Mouse (Mus musculus) kidney, postnatal 0 days (tissue): ENCODE results near the gene Ckap4. TPM values are rescaled to one million over a fixed set of nuclear protein-coding genes. Genes with fewer than 3 reads are reported as not detected.
A peak's percentile ranks its signal among the peaks of the same experiment; 100 is the strongest.

Source experiments
- ATAC-seq: fragments of 200-750 bp; cut with Nextera tagmentation; replicated peaks from 2 replicates; pipeline ENCODE4 v1.8.0; 2017; ENCODE audit warnings: low read depth, moderate number of reproducible peaks, moderate TSS enrichment, moderate library complexity; ENCODE audit not compliant: low FRiP score
- DNase-seq: peaks from one replicate; pipeline ENCODE4 v3.0.0-alpha.2; 2016; ENCODE audit warnings: low spot score
- H3K27ac ChIP-seq: fragments of 300-500 bp; sonication (generic); 2 replicates; pipeline ENCODE4 v1.5.1; 2014; ENCODE audit warnings: mild to moderate bottlenecking
- H3K27me3 ChIP-seq: fragments of 300-500 bp; sonication (generic); 2 replicates; pipeline ENCODE4 v1.6.1; 2014; ENCODE audit warnings: low read length, mixed read lengths; ENCODE audit not compliant: insufficient read depth
- H3K36me3 ChIP-seq: fragments of 300-500 bp; sonication (generic); 2 replicates; pipeline ENCODE4 v1.6.1; 2014; ENCODE audit warnings: low read length, mixed read lengths; ENCODE audit not compliant: insufficient read depth
- H3K4me1 ChIP-seq: fragments of 300-500 bp; sonication (generic); replicated peaks from 2 replicates; pipeline ENCODE4 v1.6.1; 2014; ENCODE audit warnings: antibody characterized with exemption, low read length, mixed read lengths; ENCODE audit not compliant: insufficient read depth
- H3K4me2 ChIP-seq: fragments of 300-500 bp; sonication (generic); 2 replicates; pipeline ENCODE4 v1.6.1; 2014; ENCODE audit warnings: mild to moderate bottlenecking, low read length, moderate library complexity, mixed read lengths
- H3K4me3 ChIP-seq: fragments of 300-500 bp; sonication (generic); replicated peaks from 2 replicates; pipeline ENCODE4 v1.5.1; 2014; ENCODE audit warnings: low read depth, low read length
- H3K9ac ChIP-seq: fragments of 300-500 bp; sonication (generic); 2 replicates; pipeline ENCODE4 v1.6.1; 2014; ENCODE audit warnings: low read depth, low read length
- H3K9me3 ChIP-seq: fragments of 300-500 bp; sonication (generic); replicated peaks from 2 replicates; pipeline ENCODE4 v1.6.1; 2016; ENCODE audit warnings: low read length, inconsistent platforms, mixed read lengths
- CTCF ChIP-seq: IDR thresholded peaks from 2 replicates; pipeline ENCODE4 v1.5.1; 2016; ENCODE audit warnings: antibody characterized with exemption, low read depth, mild to moderate bottlenecking, moderate library complexity
- WGBS: fragments of 180-500 bp; shearing (Covaris S2); extraction: QIAGEN DNeasy Blood & Tissue Kit; methylation state at CpG from one replicate; pipeline ENCODE4 v1.1.7; 2014; 5-methylcytosine and 5-hydroxymethylcytosine counted together
- polyA plus RNA-seq: library from polyadenylated mRNA; unstranded; fragments of >200 nt; fragmentation: Nextera tagmentation; extraction: Ambion mirVana; gene quantifications from 2 replicates; pipeline ENCODE4 v1.2.1, GENCODE M21; 2015

Ckap4 gene
- polyA plus RNA-seq, 1 experiment from 2014 or later, result 77.9 TPM

DNA sequence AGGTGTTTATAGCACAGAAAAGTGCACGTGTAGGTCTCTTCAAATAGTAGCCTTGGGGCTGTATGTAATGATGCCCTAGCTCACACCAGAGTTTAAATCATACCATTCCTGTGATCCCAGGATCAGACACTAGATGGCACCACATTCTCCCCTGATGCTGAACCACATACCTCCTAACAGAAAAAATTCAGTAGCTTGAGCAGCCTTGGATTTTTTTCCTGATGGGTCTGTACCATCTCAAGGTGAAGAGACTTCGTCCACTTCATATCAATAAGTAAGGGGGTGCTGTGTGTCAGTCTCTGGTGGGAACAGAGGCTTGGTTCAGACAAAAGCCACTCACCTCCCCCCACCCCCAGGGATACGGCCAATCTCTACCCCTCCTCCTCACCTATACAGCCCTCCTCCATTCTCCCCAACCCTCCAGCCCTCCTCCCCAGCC lies 18.3 kb downstream of the Ckap4 start:
- no peak overlapping the region for H3K4me2 ChIP-seq
- no peak overlapping the region for H3K27ac ChIP-seq
- no peaks in the 10 kb centered on the region for H3K9me3 ChIP-seq
- no peak overlapping the region for H3K4me3 ChIP-seq
- H3K4me1 ChIP-seq, result no peaks in the 10 kb centered on the region
- H3K27me3 ChIP-seq, result no peaks in the 10 kb centered on the region
- H3K9ac ChIP-seq, result no peak overlapping the region
- peak; percentile 90 for DNase-seq
- peak; percentile 92 for TF ChIP-seq CTCF
- no peaks in the 10 kb centered on the region for H3K36me3 ChIP-seq
- peak; percentile 34; the same call in 1 of the 2 replicates for ATAC-seq
- 27% methylated on average over 3 of the region's 3 CpGs for WGBS

DNA sequence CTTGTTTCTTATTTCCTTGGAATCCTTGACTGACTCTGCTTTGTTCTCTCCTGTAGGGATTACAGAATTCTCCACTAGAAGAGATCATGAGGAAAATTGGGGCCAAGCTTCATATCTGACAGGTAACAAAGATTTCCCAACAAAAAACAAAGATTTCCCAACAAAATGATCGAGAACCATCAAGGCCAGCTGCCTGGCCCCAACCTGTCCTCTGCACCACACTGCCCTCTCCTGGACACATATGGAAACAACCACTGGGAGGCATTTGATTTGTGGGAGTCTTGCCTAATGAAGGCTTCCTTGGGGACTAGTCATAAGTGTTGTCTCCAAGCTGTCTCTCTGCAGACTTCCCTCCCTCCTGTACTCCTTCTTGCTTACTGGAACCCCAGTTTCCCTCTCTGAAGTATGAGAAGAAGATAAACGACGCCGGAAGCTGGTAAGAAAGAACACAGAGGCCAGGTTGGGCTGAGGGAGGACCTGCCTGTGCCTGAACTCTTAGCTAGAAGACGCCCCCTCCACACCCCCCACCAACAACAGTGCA lies 19.8 kb downstream of the Ckap4 start:
- H3K4me3 ChIP-seq, result no peak overlapping the region
- H3K9ac ChIP-seq, result no peak overlapping the region
- peak; percentile 76 for DNase-seq
- peak; percentile 94 for TF ChIP-seq CTCF
- H3K36me3 ChIP-seq, result no peaks in the 10 kb centered on the region
- no peak overlapping the region for H3K4me2 ChIP-seq
- no peaks in the 10 kb centered on the region for H3K9me3 ChIP-seq
- 30% methylated on average over 5 of the region's 5 CpGs for WGBS
- no peaks in the 10 kb centered on the region for H3K27me3 ChIP-seq
- H3K4me1 ChIP-seq, result no peaks in the 10 kb centered on the region
- ATAC-seq, result no peak
- no peak overlapping the region for H3K27ac ChIP-seq

DNA sequence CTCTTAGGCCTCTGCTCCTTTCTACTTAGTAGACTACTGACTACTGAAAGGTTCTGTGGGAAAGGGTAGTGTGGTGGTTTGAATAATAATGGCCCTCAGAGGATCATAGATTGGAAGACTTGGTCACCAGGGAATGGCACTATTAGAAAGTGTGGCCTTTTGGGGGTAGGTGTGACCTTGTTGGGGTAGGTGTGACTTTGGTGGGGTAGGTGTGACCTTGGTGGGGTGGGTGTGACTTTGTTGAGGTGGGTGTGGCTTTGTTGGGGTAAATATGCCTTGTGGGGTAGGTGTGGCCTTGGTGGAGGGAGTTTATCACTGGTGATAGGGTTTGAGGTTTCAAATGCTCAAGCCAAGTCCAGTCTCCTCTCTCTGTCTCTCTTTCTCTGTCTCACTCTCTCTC lies 21.1 kb downstream of the Ckap4 start:
- no peaks in the 10 kb centered on the region for H3K36me3 ChIP-seq
- no peak overlapping the region for H3K4me2 ChIP-seq
- no peak overlapping the region for H3K27ac ChIP-seq
- no peaks in the 10 kb centered on the region for H3K4me1 ChIP-seq
- H3K4me3 ChIP-seq, result no peak overlapping the region
- H3K9ac ChIP-seq, result no peak overlapping the region
- H3K27me3 ChIP-seq, result no peaks in the 10 kb centered on the region
- ATAC-seq, result no peak
- no peak for DNase-seq
- no peak for TF ChIP-seq CTCF
- H3K9me3 ChIP-seq, result no peaks in the 10 kb centered on the region

DNA sequence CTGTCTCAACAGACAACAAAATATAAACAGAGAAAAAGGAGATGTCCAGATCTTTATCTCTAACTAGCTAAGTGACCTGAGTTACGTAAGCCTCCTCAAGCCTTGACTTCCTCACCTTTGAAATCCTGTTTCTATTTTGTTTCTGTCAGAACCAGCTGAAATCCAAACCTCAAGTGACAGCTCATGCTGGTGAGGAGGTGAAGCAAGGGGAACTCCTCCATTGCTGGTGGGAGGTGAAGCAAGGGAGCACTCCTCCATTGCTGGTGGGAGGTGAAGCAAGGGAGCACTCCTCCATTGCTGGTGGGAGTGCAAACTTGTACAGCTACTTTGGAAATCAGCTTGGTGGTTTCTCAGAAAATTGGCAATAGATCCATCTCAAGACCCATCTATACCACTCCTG lies 25.3 kb downstream of the Ckap4 start:
- Histone ChIP-seq H3K36me3 (no peaks in the 10 kb centered on the region), H3K27me3 (no peaks in the 10 kb centered on the region), H3K4me2 (no peak overlapping the region), H3K9ac (no peak overlapping the region), H3K4me3 (no peak overlapping the region), H3K27ac (no peak overlapping the region), H3K9me3 (no peaks in the 10 kb centered on the region), H3K4me1 (no peaks in the 10 kb centered on the region)
- TF ChIP-seq CTCF, result no peak
- DNase-seq (no peak), ATAC-seq (no peak)
- 81% methylated on average over 1 of the region's 1 CpGs for WGBS

DNA sequence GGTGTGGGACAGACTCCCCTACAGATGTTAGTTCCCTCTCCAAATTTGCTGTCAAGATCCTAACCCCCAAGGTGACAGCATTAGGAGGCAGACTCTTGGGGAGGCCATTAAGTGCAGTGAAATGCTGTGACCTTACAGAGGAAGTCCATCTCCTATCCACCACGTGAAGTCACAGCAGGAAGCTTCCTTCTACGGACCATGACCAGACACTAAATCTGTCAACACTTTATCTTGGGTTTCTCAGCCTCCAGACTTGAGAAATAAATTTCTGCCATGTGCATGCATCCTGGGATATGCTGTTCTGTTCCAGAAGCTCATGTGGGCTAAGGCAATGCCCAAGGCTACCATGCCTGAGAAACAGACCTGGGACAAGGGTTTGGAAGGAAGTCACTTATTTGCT lies 35.0 kb downstream of the Ckap4 start:
- ATAC-seq, result peak; percentile 57
- TF ChIP-seq CTCF, result no peak
- no peak overlapping the region for H3K27ac ChIP-seq
- 16% methylated on average over 2 of the region's 2 CpGs for WGBS
- H3K4me2 ChIP-seq, result no peak overlapping the region
- no peak overlapping the region for H3K9ac ChIP-seq
- no peaks in the 10 kb centered on the region for H3K4me1 ChIP-seq
- H3K36me3 ChIP-seq, result no peaks in the 10 kb centered on the region
- H3K4me3 ChIP-seq, result no peak overlapping the region
- DNase-seq, result peak; percentile 82
- no peaks in the 10 kb centered on the region for H3K9me3 ChIP-seq
- H3K27me3 ChIP-seq, result no peaks in the 10 kb centered on the region

DNA sequence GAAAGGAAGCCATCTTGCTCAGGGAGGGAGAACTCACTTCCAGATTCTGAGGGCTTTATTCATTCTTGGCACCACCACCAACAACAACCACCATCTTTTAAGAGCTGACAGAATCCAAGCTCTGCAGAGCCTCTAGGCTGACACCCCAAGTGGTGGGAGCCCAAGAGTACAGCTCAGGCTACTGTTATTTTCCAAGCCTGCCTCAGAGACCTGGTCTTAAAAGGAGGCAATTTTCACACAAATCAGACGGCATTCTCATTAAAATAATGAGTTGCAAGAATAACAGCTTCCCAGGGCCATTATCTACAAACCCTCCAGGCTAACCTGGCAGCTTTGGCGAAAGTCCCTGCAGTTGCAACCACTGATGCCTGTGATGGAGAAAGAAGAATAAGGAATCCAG lies 37.1 kb downstream of the Ckap4 start:
- Histone ChIP-seq H3K27ac (no peak overlapping the region), H3K4me1 (no peaks in the 10 kb centered on the region), H3K4me2 (no peak overlapping the region), H3K9ac (no peak overlapping the region), H3K27me3 (no peaks in the 10 kb centered on the region), H3K36me3 (no peaks in the 10 kb centered on the region), H3K4me3 (no peak overlapping the region), H3K9me3 (no peaks in the 10 kb centered on the region)
- 37% methylated on average over 2 of the region's 2 CpGs for WGBS
- no peak for DNase-seq
- no peak for TF ChIP-seq CTCF
- no peak for ATAC-seq

GRCm38 (mm10) chr10:84494432-84494831 lies 39.4 kb downstream of the Ckap4 start:
- DNase-seq (no peak), ATAC-seq (no peak)
- no peak for TF ChIP-seq CTCF
- H3K4me2 ChIP-seq, result no peak overlapping the region
- H3K4me3 ChIP-seq, result no peak overlapping the region
- no peak overlapping the region for H3K27ac ChIP-seq
- H3K27me3 ChIP-seq, result no peaks in the 10 kb centered on the region
- no peak overlapping the region for H3K9ac ChIP-seq
- no peaks in the 10 kb centered on the region for H3K36me3 ChIP-seq
- no peaks in the 10 kb centered on the region for H3K4me1 ChIP-seq
- 69% methylated on average over 7 of the region's 7 CpGs for WGBS
- H3K9me3 ChIP-seq, result no peaks in the 10 kb centered on the region
